Mouse (Mus musculus): ENCODE measurements around the gene Astn2. TPM values are rescaled to one million over a fixed set of nuclear protein-coding genes. Genes with fewer than 3 reads are reported as not detected.

The Astn2 gene
- polyA plus RNA-seq, 1 experiment from 2014 or later = 0.52 TPM

DNA sequence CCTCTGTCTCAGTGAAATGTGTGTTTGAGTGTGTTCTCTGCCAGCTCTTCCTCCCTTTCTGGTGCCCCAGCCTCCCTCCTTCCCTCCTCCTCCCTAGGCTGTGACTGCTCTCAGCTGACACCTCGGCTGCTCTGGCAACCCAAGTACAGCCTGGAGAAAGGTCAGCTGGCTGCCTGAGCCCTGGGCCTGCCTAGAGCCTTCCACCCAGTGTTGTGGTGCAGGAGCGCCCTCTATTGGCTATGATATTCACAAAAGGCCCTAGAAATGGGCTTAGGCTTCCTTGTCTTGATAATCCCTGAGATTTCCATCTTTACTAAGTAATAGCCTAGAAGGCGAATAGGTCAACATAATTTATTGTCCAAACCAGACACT is 908.0 kb downstream of the Astn2 start:
- H3K27ac ChIP-seq = no peak overlapping the region
- no peaks in the 10 kb centered on the region for H3K9me3 ChIP-seq (replicated peaks)
- H3K4me3 ChIP-seq = no peak overlapping the region
- H3K4me2 ChIP-seq = no peak overlapping the region
- peaks cover 10% of the 10 kb centered on the region for H3K4me1 ChIP-seq (replicated peaks)
- WGBS = 5% methylated on average over 3 of the region's 3 CpGs
- H3K9ac ChIP-seq = no peak overlapping the region
- H3K27me3 ChIP-seq = no peaks in the 10 kb centered on the region
- no peaks in the 10 kb centered on the region for H3K36me3 ChIP-seq
- peak; percentile 98 for ATAC-seq (replicated peaks; ENCODE audit: insufficient number of reproducible peaks, insufficient read depth, low FRiP score, low read depth)

DNA sequence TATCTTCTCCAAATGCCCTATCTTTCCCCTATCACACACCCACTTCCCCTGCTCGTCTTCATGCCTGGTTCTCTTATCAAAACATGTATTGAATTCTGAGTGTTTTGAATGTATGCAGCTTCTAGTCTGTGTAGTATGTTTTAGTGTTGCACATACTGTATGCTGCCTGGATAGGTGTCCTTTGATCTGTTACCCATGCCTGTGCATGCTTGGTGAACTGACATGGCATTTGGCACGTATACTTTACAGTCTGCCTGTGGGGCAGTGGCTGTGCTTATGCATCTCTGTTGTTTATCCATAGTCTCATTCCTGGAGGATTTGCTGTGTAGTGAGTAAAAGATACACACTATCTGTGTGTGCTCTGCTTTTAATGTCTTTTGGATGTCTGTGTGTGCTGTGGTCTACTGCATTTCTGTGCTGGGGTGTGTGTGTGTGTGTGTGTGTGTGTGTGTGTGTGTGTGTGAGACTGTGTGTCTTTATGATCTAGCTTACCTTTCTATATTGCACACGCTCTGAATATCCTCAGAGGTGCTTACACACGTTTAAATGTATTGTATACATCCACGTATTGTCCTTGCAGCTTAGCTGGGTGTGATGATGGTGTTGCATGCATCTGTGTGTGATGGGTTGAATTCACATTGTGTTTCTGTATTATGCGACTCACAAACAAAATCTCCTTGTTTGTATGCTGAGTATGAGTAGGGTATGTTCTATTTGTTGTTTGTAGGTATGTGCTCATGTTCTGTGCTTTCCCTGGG is 908.5 kb downstream of the Astn2 start:
- no peaks in the 10 kb centered on the region for H3K9me3 ChIP-seq (replicated peaks)
- no peaks in the 10 kb centered on the region for H3K36me3 ChIP-seq
- H3K9ac ChIP-seq = no peak overlapping the region
- H3K27me3 ChIP-seq = no peaks in the 10 kb centered on the region
- no peak overlapping the region for H3K4me3 ChIP-seq
- ATAC-seq (replicated peaks; ENCODE audit: insufficient number of reproducible peaks, insufficient read depth, low FRiP score, low read depth) = peak; percentile 7; the same call in 1 of the 2 replicates
- H3K4me1 ChIP-seq (replicated peaks) = peaks cover 11% of the 10 kb centered on the region
- WGBS = 61% methylated on average over 6 of the region's 6 CpGs
- H3K4me2 ChIP-seq = no peak overlapping the region
- no peak overlapping the region for H3K27ac ChIP-seq

DNA sequence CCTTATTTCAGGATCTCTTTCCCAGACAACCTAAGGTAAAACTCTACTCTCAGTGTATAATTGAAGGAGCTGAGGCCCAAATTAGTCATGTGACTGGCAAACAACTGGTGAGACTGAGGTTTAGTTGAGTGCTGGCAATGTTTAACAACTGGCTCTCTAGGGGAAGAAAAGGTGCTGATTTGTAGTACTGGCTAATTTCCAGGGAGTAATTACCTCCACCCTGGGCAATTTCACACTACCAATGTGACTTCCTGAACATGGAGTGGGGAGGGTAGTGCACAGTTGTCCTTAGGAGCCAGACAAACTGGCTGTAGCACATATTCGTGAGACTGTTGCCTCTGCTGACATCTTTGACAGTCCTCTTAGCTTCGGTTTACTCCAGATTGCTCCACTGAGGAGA is 912.9 kb downstream of the Astn2 start:
- no peaks in the 10 kb centered on the region for H3K36me3 ChIP-seq
- WGBS = 54% methylated on average over 2 of the region's 2 CpGs
- ATAC-seq (replicated peaks; ENCODE audit: insufficient number of reproducible peaks, insufficient read depth, low FRiP score, low read depth) = no peak
- H3K27ac ChIP-seq = no peak overlapping the region
- no peak overlapping the region for H3K9ac ChIP-seq
- H3K4me3 ChIP-seq = no peak overlapping the region
- no peaks in the 10 kb centered on the region for H3K9me3 ChIP-seq (replicated peaks)
- no peak overlapping the region for H3K4me2 ChIP-seq
- peaks cover 11% of the 10 kb centered on the region for H3K4me1 ChIP-seq (replicated peaks)
- no peaks in the 10 kb centered on the region for H3K27me3 ChIP-seq

DNA sequence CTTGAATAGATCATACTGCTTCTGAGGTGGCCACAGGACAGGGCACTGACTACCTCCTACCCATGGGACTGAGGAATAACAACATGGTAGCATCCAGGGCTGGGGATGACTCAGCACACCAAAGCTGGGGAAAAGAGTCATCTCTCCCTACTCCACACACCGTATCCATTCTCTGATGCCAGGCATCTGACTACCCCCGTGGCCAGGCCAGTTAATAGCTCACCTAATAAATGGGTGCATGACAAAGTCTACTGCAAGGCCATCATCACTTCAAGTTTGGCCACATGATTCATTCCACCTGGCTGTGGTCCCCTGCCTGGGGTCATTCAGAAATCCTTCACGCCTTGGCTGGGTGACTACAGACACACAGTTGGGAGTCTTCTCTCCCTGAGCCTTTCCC is 914.7 kb downstream of the Astn2 start:
- WGBS = 70% methylated on average over 3 of the region's 3 CpGs
- Histone ChIP-seq H3K9ac (no peak overlapping the region), H3K9me3 (replicated peaks) (no peaks in the 10 kb centered on the region), H3K36me3 (no peaks in the 10 kb centered on the region), H3K4me3 (no peak overlapping the region), H3K27ac (no peak overlapping the region), H3K27me3 (no peaks in the 10 kb centered on the region), H3K4me1 (replicated peaks) (peaks cover 4% of the 10 kb centered on the region; the same call in 1 of the 2 replicates), H3K4me2 (no peak overlapping the region)
- ATAC-seq (replicated peaks; ENCODE audit: insufficient number of reproducible peaks, insufficient read depth, low FRiP score, low read depth) = no peak

DNA sequence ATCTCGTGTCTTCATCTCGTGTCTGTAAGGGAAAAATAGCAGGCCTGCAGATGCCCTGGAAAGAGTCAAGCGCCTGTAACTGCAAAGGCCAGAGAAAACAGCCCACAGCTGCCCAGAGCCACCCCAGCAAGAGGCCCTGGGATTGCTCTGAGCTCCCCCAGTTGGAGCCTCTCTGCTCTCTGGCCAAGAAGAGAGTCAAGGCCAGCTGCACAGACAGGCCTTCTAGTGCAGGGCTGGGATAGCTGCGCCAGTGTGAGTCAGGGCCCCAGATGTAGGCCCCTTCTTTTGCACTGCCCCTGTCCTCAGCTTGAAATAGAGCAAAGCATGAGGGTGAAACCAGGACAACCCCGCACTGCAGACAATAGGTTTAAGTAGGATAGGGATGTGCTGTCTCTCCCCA is 922.8 kb downstream of the Astn2 start:
- Histone ChIP-seq H3K4me1 (replicated peaks) (peaks cover 6% of the 10 kb centered on the region; the same call in 1 of the 2 replicates), H3K4me2 (no peak overlapping the region), H3K36me3 (no peaks in the 10 kb centered on the region), H3K9ac (no peak overlapping the region), H3K27ac (no peak overlapping the region), H3K9me3 (replicated peaks) (no peaks in the 10 kb centered on the region), H3K27me3 (no peaks in the 10 kb centered on the region), H3K4me3 (no peak overlapping the region)
- 55% methylated on average over 5 of the region's 5 CpGs for WGBS
- peak; percentile 60 for ATAC-seq (replicated peaks; ENCODE audit: insufficient number of reproducible peaks, insufficient read depth, low FRiP score, low read depth)

DNA sequence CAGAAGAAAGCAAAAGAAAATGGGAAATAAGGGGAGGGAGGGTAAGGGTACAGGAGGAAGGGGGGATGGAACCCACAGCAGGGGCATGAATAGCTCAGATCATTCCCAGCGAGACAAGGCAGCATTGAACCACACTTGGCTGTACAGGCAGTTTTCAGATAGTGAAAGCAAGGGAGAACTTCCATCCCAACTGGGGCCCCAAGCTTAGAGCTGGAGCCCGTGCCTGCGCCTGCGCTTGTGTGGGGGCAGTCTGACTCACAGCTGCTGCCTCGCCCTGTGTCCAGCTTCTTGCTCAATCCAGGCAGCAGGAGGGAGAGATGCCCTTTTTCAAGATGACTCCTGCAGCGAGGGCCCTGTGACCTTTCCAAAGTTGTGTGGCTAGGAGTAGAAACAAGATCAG is 927.3 kb downstream of the Astn2 start:
- no peaks in the 10 kb centered on the region for H3K27me3 ChIP-seq
- 30% methylated on average over 6 of the region's 6 CpGs for WGBS
- no peak overlapping the region for H3K27ac ChIP-seq
- H3K36me3 ChIP-seq = no peaks in the 10 kb centered on the region
- peaks cover 6% of the 10 kb centered on the region; the same call in 1 of the 2 replicates for H3K4me1 ChIP-seq (replicated peaks)
- H3K9me3 ChIP-seq (replicated peaks) = no peaks in the 10 kb centered on the region
- ATAC-seq (replicated peaks; ENCODE audit: insufficient number of reproducible peaks, insufficient read depth, low FRiP score, low read depth) = peak; percentile 58; the same call in 1 of the 2 replicates
- no peak overlapping the region for H3K4me3 ChIP-seq
- no peak overlapping the region for H3K9ac ChIP-seq
- no peak overlapping the region for H3K4me2 ChIP-seq

DNA sequence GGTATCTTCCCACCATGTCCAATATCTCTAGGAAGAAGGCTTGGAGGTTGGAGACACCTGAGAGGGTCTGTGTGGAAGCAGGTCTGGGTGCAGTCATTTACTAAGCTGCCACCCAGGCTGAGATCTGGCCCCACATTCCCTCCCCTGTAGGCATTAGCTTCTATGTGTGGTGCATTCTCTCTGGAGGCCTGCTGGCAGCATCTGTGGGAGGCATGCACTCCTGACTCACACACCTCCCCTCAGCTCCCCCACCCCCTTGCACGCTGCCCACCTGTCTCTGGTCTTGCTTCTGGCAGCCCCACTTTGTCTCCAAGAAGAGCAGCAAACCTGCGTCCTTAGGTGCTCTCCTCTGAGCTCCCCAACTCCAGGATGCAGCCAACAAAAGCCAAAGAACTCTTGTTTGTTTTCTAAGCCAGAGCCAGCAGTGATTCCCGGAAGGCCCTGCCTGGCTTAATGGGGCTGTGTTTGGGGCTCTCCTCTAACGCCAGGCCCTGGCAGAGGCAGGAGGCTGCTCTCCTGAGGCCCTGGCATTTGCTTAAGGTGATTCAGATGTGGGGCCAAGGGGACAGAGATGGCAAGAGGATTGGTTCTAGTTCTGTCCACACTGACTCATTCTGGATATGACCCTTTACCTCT is 928.4 kb downstream of the Astn2 start:
- Histone ChIP-seq H3K9ac (no peak overlapping the region), H3K4me1 (replicated peaks) (peaks cover 6% of the 10 kb centered on the region; the same call in 1 of the 2 replicates), H3K4me2 (no peak overlapping the region), H3K27me3 (no peaks in the 10 kb centered on the region), H3K4me3 (no peak overlapping the region), H3K9me3 (replicated peaks) (no peaks in the 10 kb centered on the region), H3K36me3 (no peaks in the 10 kb centered on the region), H3K27ac (no peak overlapping the region)
- WGBS = 47% methylated on average over 4 of the region's 4 CpGs
- ATAC-seq (replicated peaks; ENCODE audit: insufficient number of reproducible peaks, insufficient read depth, low FRiP score, low read depth) = no peak

DNA sequence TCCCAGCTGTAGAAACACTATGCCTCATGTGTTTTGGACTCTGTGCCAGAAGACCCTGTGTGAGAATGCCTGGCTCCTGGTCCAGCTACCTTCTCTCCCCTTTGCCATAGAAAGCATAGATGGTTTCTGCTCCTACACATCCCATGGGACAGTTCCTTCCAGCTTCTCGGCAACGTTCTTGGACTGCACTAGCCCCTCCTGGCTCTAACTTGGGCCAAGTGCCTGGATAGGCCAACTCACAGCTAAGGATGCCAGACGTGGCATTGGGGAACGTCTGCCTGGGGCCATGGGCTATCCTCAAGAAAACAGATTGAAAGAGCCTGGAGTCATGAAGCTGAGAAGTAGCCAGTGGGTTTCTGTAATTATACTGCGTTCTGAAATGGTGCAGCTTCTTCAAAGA is 931.3 kb downstream of the Astn2 start:
- no peak overlapping the region for H3K4me3 ChIP-seq
- peaks cover 6% of the 10 kb centered on the region; the same call in 1 of the 2 replicates for H3K4me1 ChIP-seq (replicated peaks)
- ATAC-seq (replicated peaks; ENCODE audit: insufficient number of reproducible peaks, insufficient read depth, low FRiP score, low read depth) = no peak
- H3K36me3 ChIP-seq = no peaks in the 10 kb centered on the region
- H3K27ac ChIP-seq = no peak overlapping the region
- H3K9me3 ChIP-seq (replicated peaks) = no peaks in the 10 kb centered on the region
- H3K4me2 ChIP-seq = no peak overlapping the region
- no peaks in the 10 kb centered on the region for H3K27me3 ChIP-seq
- 61% methylated on average over 5 of the region's 5 CpGs for WGBS
- no peak overlapping the region for H3K9ac ChIP-seq

DNA sequence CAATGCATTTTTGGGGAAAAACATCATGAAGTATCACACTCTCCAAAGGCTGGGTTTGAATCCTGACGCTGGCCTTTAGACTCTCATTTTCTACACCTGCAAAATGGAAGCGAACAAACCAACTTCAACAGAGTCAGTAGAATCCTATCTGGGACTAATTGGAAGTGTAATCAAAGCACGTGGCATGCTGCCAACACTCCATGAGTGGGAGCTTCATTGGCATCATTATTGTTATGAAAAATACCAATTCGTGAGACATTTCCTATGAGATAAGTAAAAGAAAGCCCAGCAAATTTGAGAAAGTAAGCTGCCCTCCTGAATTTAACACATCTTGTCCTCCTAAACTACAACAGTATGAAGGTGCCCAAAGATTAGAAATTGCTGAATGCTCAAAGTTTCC is 955.2 kb downstream of the Astn2 start:
- Histone ChIP-seq H3K4me1 (replicated peaks) (no peaks in the 10 kb centered on the region), H3K4me2 (no peak overlapping the region), H3K27ac (no peak overlapping the region), H3K4me3 (no peak overlapping the region), H3K9me3 (replicated peaks) (no peaks in the 10 kb centered on the region), H3K9ac (no peak overlapping the region), H3K36me3 (no peaks in the 10 kb centered on the region), H3K27me3 (no peaks in the 10 kb centered on the region)
- WGBS = 60% methylated on average over 4 of the region's 4 CpGs
- ATAC-seq (replicated peaks; ENCODE audit: insufficient number of reproducible peaks, insufficient read depth, low FRiP score, low read depth) = no peak

DNA sequence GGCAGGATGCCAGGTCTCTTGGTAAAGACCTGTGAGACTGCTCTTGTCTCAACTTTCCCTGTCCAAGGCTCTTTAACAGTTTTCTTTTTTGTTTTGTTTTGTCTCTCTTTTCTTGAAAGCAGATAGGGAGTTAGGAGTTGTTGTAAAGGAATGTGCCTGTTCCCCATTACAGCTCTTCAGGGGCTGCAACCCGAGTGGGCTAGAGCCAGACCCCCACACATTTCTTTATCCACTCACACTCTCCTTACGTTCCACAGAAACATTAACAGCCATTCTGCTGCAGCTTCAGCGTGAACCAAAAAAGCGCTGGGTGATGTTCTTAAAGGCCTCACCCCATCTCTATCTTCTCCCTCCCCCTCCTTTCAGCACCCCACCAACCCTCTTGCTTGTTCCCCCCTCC is 962.7 kb downstream of the Astn2 start:
- Histone ChIP-seq H3K4me2 (no peak overlapping the region), H3K27ac (no peak overlapping the region), H3K36me3 (no peaks in the 10 kb centered on the region), H3K4me1 (replicated peaks) (no peaks in the 10 kb centered on the region), H3K27me3 (no peaks in the 10 kb centered on the region), H3K4me3 (no peak overlapping the region), H3K9me3 (replicated peaks) (no peaks in the 10 kb centered on the region), H3K9ac (no peak overlapping the region)
- no peak for ATAC-seq (replicated peaks; ENCODE audit: insufficient number of reproducible peaks, insufficient read depth, low FRiP score, low read depth)
- WGBS = 67% methylated on average over 4 of the region's 4 CpGs

DNA sequence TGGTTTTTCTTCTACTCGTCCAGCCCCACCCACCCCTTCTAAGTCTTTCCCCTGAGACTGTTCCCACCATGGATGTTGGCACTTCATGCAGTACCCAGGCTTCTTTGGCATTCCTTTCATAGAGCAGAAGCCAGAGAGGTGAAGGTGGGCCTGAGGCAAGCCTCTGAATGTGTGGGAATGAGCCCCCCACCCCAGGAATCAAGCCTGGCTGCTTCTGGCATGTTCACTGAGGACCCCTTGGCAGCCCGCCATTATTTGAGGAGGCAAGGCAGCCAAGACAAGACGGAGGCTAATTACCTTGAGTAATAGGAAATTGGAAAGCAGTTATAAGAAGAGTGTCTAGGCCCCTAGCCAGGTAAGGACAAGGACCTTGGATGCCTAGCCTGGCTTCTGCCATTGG is 973.6 kb downstream of the Astn2 start:
- no peak overlapping the region for H3K9ac ChIP-seq
- peaks cover 15% of the 10 kb centered on the region for H3K4me1 ChIP-seq (replicated peaks)
- H3K4me3 ChIP-seq = no peak overlapping the region
- H3K9me3 ChIP-seq (replicated peaks) = no peaks in the 10 kb centered on the region
- H3K27ac ChIP-seq = no peak overlapping the region
- no peak overlapping the region for H3K4me2 ChIP-seq
- 46% methylated on average over 3 of the region's 3 CpGs for WGBS
- no peaks in the 10 kb centered on the region for H3K36me3 ChIP-seq
- no peak for ATAC-seq (replicated peaks; ENCODE audit: insufficient number of reproducible peaks, insufficient read depth, low FRiP score, low read depth)
- H3K27me3 ChIP-seq = no peaks in the 10 kb centered on the region

DNA sequence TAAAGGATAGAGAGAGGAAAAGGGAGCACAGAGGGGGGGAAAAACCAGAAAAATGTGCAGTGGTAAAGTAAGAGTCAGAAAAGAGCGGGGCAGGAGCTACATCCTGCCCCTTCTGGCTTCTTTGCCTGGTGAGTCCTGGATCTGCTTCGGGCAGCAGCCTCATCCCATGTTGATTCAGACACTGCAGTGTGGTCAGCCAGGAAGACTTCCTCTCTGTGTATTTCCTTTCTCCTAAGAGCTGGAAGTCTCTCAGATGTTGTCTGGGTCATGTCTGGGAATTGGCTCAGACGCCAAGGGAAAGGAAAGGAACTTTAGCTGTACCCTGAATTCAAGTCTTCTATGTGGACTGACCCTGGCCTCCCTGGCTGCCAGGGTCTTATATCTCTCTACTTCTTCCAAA is 976.9 kb downstream of the Astn2 start:
- H3K9me3 ChIP-seq (replicated peaks) = no peaks in the 10 kb centered on the region
- ATAC-seq (replicated peaks; ENCODE audit: insufficient number of reproducible peaks, insufficient read depth, low FRiP score, low read depth) = no peak
- peaks cover 15% of the 10 kb centered on the region for H3K4me1 ChIP-seq (replicated peaks)
- H3K27me3 ChIP-seq = no peaks in the 10 kb centered on the region
- no peaks in the 10 kb centered on the region for H3K36me3 ChIP-seq
- no peak overlapping the region for H3K9ac ChIP-seq
- no peak overlapping the region for H3K4me3 ChIP-seq
- H3K27ac ChIP-seq = no peak overlapping the region
- H3K4me2 ChIP-seq = no peak overlapping the region
- 70% methylated on average over 3 of the region's 3 CpGs for WGBS
